Mouse (Mus musculus) MEL-GATA-1-ER (cell line): Measurements from ENCODE around the gene Tpk1.

Source experiments
- DNase-seq: peaks from one replicate; pipeline ENCODE4 v3.0.0-alpha.2; 2012; ENCODE audit warnings: low read depth; ENCODE audit errors: extremely low read depth

The Tpk1 gene

GRCm38 (mm10) chr6:43449498-43449897, 216.6 kb downstream of the Tpk1 start:
- DNase-seq, result no peak

GRCm38 (mm10) chr6:43445856-43446255, 220.2 kb downstream of the Tpk1 start:
- DNase-seq, result no peak

DNA sequence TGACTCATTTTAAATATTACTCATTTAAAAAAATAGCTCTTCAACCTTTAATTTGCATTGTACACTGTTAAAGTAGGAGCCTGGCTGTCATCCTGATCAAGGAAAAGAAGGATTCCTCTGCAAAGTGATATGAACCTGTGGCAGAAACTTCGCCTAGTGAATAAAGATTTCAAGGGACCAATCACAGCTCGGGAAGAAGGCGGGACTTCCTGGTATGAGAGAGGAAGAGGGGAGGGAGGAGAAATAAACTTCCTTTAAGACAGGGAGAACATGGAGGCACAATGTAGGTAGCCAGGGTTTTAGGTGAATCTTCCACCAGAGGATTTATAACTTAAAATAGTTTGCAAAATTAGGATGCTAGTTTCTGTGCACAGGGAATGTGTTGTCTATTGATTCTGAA, 223.9 kb downstream of the Tpk1 start:
- DNase-seq, result no peak

DNA sequence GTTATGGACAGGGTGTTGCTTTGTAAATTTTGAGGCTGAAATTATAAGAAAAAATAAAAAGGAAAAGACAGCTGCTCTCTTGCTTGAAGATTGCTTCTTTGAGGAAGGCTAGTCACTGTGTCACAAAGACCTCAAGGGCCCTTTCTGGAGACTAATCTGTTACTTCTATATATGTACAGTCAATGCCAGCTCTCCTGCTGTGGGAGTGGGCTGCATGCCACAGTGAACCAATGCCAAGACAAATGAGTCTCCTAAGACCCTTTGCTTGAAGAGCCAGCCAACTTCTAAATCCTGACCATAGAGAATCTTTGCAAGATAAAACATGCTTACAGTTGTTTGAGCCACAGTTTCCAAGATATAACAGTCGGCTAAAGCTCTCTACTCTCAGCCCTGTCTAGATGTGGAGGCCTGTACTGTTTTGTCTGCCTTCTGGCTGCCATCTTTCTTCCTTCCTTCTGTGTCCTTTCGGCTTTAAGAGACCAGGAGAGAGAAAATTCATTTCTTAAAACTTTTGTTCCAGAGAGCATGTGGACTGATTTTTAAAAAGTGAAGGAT, 230.0 kb downstream of the Tpk1 start:
- DNase-seq, result no peak

- no peak for DNase-seq
Measured at GRCm38 (mm10) chr6:43434365-43434764, 231.7 kb downstream of the Tpk1 start.

- DNase-seq, result no peak
Measured at GRCm38 (mm10) chr6:43424978-43425377, 241.1 kb downstream of the Tpk1 start.

GRCm38 (mm10) chr6:43420358-43420979, 245.6 kb downstream of the Tpk1 start:
- no peak for DNase-seq

DNA sequence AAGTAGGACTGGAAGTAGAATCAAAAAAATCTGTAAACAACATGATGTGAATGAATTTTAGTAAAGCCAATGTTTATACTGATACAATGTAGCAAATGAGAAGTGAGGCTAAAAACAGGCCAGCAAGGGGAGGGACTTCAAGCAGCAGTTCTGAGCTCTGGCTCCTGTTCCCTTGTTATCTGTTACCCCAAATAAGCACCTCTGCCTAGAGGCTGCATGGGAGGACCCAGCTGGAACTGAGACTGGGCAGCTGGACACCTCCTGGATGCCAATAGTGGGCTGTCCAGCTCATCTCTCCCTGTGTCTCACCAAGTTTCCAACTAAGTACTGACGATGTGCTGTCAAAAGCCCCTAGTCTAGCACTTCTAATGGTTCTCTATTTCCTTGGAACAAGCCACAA, 257.1 kb downstream of the Tpk1 start:
- no peak for DNase-seq

- DNase-seq, result no peak
Measured at GRCm38 (mm10) chr6:43403076-43403475, 263.0 kb downstream of the Tpk1 start.

DNA sequence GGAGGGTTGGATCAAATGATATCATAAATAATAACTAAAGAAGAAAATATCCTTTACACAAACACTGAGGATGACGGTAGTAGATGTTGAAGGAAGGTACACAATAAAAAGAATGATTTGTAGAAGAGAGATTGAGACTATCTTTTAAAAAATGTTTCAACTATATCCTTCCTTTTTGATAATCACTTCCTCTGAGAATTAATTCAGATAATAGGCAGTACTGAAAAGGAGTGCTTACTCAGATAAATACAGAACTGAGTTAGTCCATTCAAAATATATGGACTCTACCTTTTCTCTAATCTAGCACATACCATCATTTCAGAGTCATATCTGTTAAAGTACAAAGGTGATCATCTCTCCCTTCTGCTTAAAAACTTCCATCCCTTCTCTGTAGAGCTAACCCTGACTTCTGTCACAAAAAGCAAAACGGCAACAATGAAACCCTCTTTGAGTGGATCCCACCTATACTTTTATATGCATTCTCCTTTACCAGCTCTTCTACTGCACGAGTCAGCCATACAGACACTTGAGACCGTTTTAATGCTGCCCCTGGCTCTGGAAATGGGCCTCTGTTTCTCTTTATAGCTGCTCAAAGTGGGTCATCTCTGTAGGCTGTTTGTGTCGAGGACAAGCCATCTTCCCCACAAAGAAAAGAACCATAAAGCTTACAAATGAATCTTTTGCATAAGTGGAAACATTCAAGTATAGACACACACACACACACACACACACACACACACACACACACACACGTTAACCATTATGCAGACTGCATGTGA, 263.7 kb downstream of the Tpk1 start:
- no peak for DNase-seq

DNA sequence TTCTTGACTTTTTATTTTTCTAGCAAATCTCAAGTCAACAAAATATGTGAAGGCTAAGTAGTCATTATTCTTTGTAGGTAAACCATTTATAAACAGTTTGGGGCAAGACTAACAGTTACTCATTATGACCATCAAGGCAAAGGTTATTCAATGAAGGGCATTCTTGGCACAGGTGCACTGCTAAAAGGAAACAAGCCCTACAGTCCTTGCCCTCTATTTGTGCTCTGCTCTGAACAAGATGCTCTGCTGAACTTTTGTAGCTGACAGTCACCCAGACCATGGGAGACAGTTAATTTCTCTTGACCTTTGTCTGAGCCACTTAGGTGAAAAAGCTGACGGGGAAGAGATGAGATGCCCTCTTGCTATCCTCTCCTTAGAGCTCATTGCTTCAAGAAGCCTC, 269.7 kb downstream of the Tpk1 start:
- DNase-seq, result no peak

GRCm38 (mm10) chr6:43395538-43395937, 270.5 kb downstream of the Tpk1 start:
- no peak for DNase-seq

DNA sequence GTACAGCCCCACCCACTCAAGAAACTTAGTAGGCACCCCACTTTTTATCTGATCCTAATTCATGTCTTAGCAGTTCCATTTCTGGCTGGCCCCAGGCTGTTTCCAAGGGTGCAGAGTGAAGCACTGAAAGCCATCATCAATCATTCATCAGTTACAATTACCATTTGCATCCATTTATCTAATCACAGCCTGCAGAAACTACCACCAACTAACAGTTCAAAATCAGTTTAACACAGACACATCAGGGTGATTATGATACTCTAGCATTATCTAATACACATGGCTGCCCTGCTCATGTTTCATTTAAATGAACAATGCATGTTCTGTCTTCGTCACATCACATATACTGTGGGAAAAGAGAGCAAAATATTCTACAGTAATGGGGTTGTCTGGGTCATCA, 274.7 kb downstream of the Tpk1 start:
- DNase-seq, result no peak

DNA sequence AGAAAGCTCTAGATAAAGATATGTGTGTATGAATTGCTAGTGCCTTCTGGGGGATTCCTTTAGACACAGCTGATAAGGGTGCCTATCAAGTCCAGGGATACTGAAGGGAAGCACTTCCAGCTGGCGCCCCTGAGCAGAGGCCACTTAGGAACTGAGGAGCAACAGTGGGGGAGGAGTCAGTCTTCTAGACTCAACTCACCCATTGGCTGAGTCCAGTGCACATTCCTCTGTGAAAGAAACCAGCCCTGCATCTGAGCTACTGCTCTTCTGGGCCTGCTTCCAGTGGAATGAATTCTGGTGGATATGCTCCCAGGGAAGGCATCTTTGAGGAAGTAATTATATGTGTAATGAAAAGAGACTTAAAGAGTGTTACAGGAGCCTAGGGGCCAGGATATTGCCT, 278.8 kb downstream of the Tpk1 start:
- no peak for DNase-seq

DNA sequence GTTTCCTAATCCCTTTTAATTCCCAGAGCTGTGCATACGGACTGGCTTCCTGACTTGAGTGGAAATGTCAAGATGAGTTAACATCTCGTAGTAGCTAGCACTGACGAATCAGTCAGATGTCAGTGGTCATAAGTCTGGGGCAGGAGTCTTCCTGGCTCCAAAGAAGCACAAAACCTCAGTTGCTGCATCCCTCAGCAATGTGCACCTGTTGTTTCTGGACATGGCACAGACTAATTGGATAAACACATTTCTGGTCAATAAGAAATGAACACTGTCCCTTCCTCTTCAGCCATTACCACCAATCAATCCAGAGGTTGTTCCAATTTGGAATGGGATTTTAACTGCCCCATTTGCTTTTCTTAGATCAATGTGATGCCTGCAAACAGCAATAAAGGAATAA, 281.2 kb downstream of the Tpk1 start:
- no peak for DNase-seq

DNA sequence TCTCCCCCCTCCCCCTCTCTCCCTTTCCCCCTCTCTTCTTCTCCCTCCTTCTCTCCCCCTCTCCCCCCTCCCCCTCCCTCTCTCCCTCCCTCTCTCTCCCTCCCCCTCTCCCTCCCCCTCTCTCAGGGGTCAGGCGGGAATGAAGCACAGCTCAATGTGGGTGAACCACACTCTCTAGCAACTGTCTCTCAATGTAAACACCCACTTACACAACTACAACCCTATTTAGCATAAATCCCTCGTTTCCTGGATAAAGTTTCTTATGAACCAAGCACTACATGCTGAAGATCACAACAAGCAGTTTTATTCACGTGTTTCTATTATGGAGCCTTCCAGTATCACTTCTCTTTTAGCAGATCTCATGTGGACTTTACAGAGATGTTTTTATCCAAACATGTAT, 281.8 kb downstream of the Tpk1 start:
- DNase-seq, result no peak

- DNase-seq, result no peak
Measured at GRCm38 (mm10) chr6:43382750-43383149, 283.3 kb downstream of the Tpk1 start.

DNA sequence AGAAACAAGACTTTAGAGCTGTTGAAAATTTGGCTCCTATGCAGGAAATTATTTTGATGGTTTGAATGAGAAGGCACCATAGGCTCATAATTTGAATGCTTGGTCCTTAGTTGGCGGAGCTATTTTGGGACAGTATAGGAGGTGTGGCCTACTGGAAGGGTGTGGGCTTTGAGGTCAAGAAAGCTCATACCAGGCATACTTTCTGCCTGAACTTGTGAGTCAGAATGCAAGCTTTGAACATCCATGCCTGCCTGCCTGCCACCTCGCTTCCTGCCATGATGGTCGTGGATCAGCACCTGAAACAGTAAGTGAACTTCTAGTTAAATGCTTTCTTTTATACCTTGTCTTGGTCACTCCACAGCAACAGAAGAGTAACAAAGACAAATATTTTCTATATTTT, 283.8 kb downstream of the Tpk1 start:
- DNase-seq, result no peak

GRCm38 (mm10) chr6:43373206-43373605, 292.9 kb downstream of the Tpk1 start:
- no peak for DNase-seq

DNA sequence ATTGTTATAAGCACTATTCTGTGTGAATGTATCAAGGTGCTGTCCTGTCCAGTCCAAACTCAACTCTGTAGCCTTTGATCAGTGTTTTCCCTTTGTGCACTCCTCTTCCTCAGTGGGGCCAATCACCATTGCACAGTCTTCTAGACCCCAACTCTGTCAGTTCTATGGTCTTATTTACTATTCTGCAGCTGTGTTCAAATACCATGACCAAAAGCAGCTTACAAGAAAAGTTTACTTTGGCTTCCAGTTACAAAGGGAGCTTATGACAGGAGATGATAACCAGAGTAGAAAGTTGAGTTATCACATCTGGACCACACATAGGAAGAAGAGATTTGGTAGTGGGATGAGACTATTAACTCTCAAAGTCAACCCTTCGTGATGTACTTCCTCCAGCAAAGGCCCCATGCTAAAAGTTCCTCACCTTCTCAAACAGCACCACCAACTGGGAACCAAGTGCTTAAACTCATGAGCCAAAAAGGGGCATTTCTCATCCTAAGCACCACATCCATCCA, 298.6 kb downstream of the Tpk1 start:
- no peak for DNase-seq

- DNase-seq, result no peak
Measured at GRCm38 (mm10) chr6:43366952-43367351, 299.1 kb downstream of the Tpk1 start.

GRCm38 (mm10) chr6:43363917-43364316, 302.2 kb downstream of the Tpk1 start:
- no peak for DNase-seq
